Mouse (Mus musculus) cortical plate, adult 2 months (tissue): ENCODE measurements around the gene Ankib1. TPM values are rescaled to one million over a fixed set of nuclear protein-coding genes. Genes with fewer than 3 reads are reported as not detected.

Source experiments
- H3K27ac ChIP-seq: fragments of 200-500 bp; 2 replicates; pipeline ENCODE4 v1.5.1; 2012; ENCODE audit warnings: low read length, control low read depth, inconsistent platforms; ENCODE audit not compliant: insufficient read depth
- H3K4me1 ChIP-seq: fragments of 200-500 bp; 2 replicates; pipeline ENCODE4 v1.6.1; 2011; ENCODE audit warnings: low read length; ENCODE audit not compliant: control insufficient read depth, insufficient read depth
- H3K4me3 ChIP-seq: fragments of 200-500 bp; 2 replicates; pipeline ENCODE4 v1.5.1; 2011; ENCODE audit warnings: mild to moderate bottlenecking, low read length, control low read depth; ENCODE audit not compliant: insufficient read depth
- CTCF ChIP-seq: fragments of 200-500 bp; IDR thresholded peaks from 2 replicates; pipeline ENCODE4 v1.5.1; 2011; ENCODE audit warnings: mild to moderate bottlenecking, control low read depth, low read length; ENCODE audit not compliant: insufficient read depth; ENCODE audit errors: extremely low read depth
- POLR2A ChIP-seq: fragments of 200-500 bp; IDR thresholded peaks from 2 replicates; pipeline ENCODE4 v1.6.1; 2011; ENCODE audit warnings: mild to moderate bottlenecking, low read length, control low read depth; ENCODE audit not compliant: insufficient read depth; ENCODE audit errors: extremely low read depth
- polyA plus RNA-seq: library from polyadenylated mRNA; depleted of rRNA; stranded (reverse); fragments of >200 nt; gene quantifications from 2 replicates; pipeline ENCODE4 v1.2.3, GENCODE M21; 2012; rRNA removed

Ankib1 gene
- polyA plus RNA-seq, 1 experiment = 22.4 TPM

GRCm38 (mm10) chr5:3648206-3648848, 154.4 kb downstream of the Ankib1 start:
- Histone ChIP-seq H3K4me1 (peaks cover 5% of the 10 kb centered on the region), H3K27ac (no peak overlapping the region), H3K4me3 (no peak overlapping the region; the same call in none of the 2 replicates)
- no peak for TF ChIP-seq POLR2A
- TF ChIP-seq CTCF = no peak

GRCm38 (mm10) chr5:3647708-3648121, 155.0 kb downstream of the Ankib1 start:
- Histone ChIP-seq H3K27ac (peak overlapping the region; percentile 95), H3K4me1 (peaks cover 5% of the 10 kb centered on the region), H3K4me3 (peak overlapping the region; percentile 89)
- TF ChIP-seq POLR2A (no peak), CTCF (no peak)

GRCm38 (mm10) chr5:3646991-3647707, 155.6 kb downstream of the Ankib1 start:
- peak overlapping the region; percentile 95 for H3K27ac ChIP-seq
- peaks cover 5% of the 10 kb centered on the region for H3K4me1 ChIP-seq
- TF ChIP-seq POLR2A = no peak
- peak; percentile 61 for TF ChIP-seq CTCF
- H3K4me3 ChIP-seq = peak overlapping the region; percentile 89

- no peak for TF ChIP-seq POLR2A
- no peak for TF ChIP-seq CTCF
- Histone ChIP-seq H3K4me1 (peaks cover 5% of the 10 kb centered on the region), H3K27ac (no peak overlapping the region), H3K4me3 (peak overlapping the region; percentile 89; the same call in 1 of the 2 replicates)
Measured at GRCm38 (mm10) chr5:3646539-3646938, 156.2 kb downstream of the Ankib1 start.

- Histone ChIP-seq H3K4me3 (no peak overlapping the region), H3K27ac (no peak overlapping the region), H3K4me1 (peaks cover 5% of the 10 kb centered on the region)
- TF ChIP-seq CTCF (no peak), POLR2A (no peak)
Measured at GRCm38 (mm10) chr5:3645326-3645725, 157.4 kb downstream of the Ankib1 start.

- H3K27ac ChIP-seq = peak overlapping the region; percentile 35; the same call in 1 of the 2 replicates
- H3K4me3 ChIP-seq = no peak overlapping the region
- TF ChIP-seq POLR2A (no peak), CTCF (no peak)
- H3K4me1 ChIP-seq = peaks cover 5% of the 10 kb centered on the region
Measured at GRCm38 (mm10) chr5:3644621-3645020, 158.1 kb downstream of the Ankib1 start.

Other genes starting within 250 kb of the Ankib1 start
- 4.9 and 5.8 TPM in 2 replicates for gene 1700109H08Rik, start 231.4 kb downstream of the Ankib1 start, polyA plus RNA-seq
- 25.0 and 26.7 TPM in 2 replicates for gene Pex1, start 206.9 kb downstream of the Ankib1 start, polyA plus RNA-seq
- gene Rbm48, start 206.3 kb downstream of the Ankib1 start, polyA plus RNA-seq = 11.0 and 12.7 TPM in 2 replicates
- not detected in 2 replicates for gene Tmbim7, start 151.7 kb downstream of the Ankib1 start, polyA plus RNA-seq
- gene Gatad1, start 145.7 kb downstream of the Ankib1 start, polyA plus RNA-seq = 103 and 104 TPM in 2 replicates
- gene Krit1, start 259 bp upstream of the Ankib1 start, polyA plus RNA-seq = 46.9 and 47.3 TPM in 2 replicates
- 0.13 and 0.15 TPM in 2 replicates for gene Lrrd1, start 42.2 kb upstream of the Ankib1 start, polyA plus RNA-seq
- 5.2 and 5.7 TPM in 2 replicates for gene Mterf1a, start 91.0 kb upstream of the Ankib1 start, polyA plus RNA-seq
- gene Akap9, start 125.1 kb upstream of the Ankib1 start, polyA plus RNA-seq = 18.5 and 25.1 TPM in 2 replicates